Mouse (Mus musculus): Measurements from ENCODE around the gene Adam4. TPM values are rescaled to one million over a fixed set of nuclear protein-coding genes. Genes with fewer than 3 reads are reported as not detected.

Gene Adam4
- 0.87 TPM for polyA plus RNA-seq (2014; fragmentation: Illumina TruSeq; extraction: RNeasy Lipid Tissue Mini Kit (QIAGEN cat#74804); ENCODE audit: low read depth, low replicate concordance)

DNA sequence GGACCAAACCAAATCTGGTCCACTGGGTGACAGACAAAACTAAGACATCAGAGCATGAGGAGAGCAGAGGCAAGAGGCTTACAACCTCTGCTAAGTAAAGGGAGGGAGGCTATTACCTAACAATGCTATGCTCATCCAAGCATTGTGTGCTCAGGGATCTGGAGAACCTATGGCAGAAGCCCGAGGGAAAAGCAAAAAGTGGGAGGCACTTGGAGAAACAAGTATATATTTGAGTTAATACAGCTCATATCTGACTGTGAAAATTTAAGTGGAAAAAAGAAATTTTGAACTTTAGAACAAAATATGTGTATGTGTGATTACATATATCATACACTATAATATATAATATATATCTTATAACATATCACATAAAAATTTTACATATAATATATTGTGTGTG lies at the start of gene Adam4:
Gene Adam4, minus strand, starts transcription at position 101 of the 400 bp plus-strand sequence.

DNA sequence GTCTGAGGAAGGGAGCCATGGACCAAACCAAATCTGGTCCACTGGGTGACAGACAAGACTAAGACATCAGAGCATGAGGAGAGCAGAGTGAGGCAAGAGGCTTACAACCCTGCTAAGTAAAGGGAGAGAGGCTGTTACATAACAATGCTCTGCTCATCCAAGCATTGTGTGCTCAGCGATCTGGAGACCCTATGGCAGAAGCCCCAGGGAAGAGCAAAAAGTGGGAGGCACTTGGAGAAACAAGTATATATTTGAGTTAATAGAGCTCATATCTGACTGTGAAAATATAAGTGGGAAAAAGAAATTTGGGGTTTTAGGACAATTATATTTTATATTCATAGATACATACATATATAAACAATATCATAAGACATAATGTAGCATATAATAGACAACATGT lies 42.4 kb downstream of the Adam4 start, which contains the start of gene Gm4787:
Gene Gm4787, minus strand, starts transcription at position 101 of the 400 bp plus-strand sequence.

Other genes starting within 250 kb of the Adam4 start
- gene Slc8a3, start 88.8 kb downstream of the Adam4 start, polyA plus RNA-seq (2014; fragmentation: Illumina TruSeq; extraction: RNeasy Lipid Tissue Mini Kit (QIAGEN cat#74804); ENCODE audit: low read depth, low replicate concordance), result 0.70 TPM
- 1.5 TPM for gene Gm4787, start 42.5 kb downstream of the Adam4 start, polyA plus RNA-seq (2014; fragmentation: Illumina TruSeq; extraction: RNeasy Lipid Tissue Mini Kit (QIAGEN cat#74804); ENCODE audit: low read depth, low replicate concordance)
- 457 TPM for gene Cox16, start 63.2 kb upstream of the Adam4 start, polyA plus RNA-seq (2014; fragmentation: Illumina TruSeq; extraction: RNeasy Lipid Tissue Mini Kit (QIAGEN cat#74804); ENCODE audit: low read depth, low replicate concordance)
- 23.0 TPM for gene Gm20498, start 111.0 kb upstream of the Adam4 start, polyA plus RNA-seq (2014; fragmentation: Illumina TruSeq; extraction: RNeasy Lipid Tissue Mini Kit (QIAGEN cat#74804); ENCODE audit: low read depth, low replicate concordance)
- gene Synj2bp, start 111.0 kb upstream of the Adam4 start, polyA plus RNA-seq (2014; fragmentation: Illumina TruSeq; extraction: RNeasy Lipid Tissue Mini Kit (QIAGEN cat#74804); ENCODE audit: low read depth, low replicate concordance), result 173 TPM
- not detected for gene Adam21, start 146.5 kb upstream of the Adam4 start, polyA plus RNA-seq (2014; fragmentation: Illumina TruSeq; extraction: RNeasy Lipid Tissue Mini Kit (QIAGEN cat#74804); ENCODE audit: low read depth, low replicate concordance)
- gene Med6, start 173.1 kb upstream of the Adam4 start, polyA plus RNA-seq (2014; fragmentation: Illumina TruSeq; extraction: RNeasy Lipid Tissue Mini Kit (QIAGEN cat#74804); ENCODE audit: low read depth, low replicate concordance), result 65.9 TPM
- 1.2 TPM for gene Ttc9, start 209.3 kb upstream of the Adam4 start, polyA plus RNA-seq (2014; fragmentation: Illumina TruSeq; extraction: RNeasy Lipid Tissue Mini Kit (QIAGEN cat#74804); ENCODE audit: low read depth, low replicate concordance)